Mouse (Mus musculus) lung, embryonic 16.5 days (tissue): Measurements from ENCODE around the gene Vwa1. TPM values are rescaled to one million over a fixed set of nuclear protein-coding genes. Genes with fewer than 3 reads are reported as not detected.

Experiments
- ATAC-seq: fragments of 200-750 bp; cut with Nextera tagmentation; 2 replicates; pipeline ENCODE4 v1.8.0; 2017; ENCODE audit warnings: low read depth, mild to moderate bottlenecking, moderate library complexity
- H3K27ac ChIP-seq: fragments of 300-500 bp; sonication (generic); 2 replicates; pipeline ENCODE4 v1.5.1; 2014; ENCODE audit warnings: mild to moderate bottlenecking, control low read depth, low read length
- H3K27me3 ChIP-seq: fragments of 300-500 bp; sonication (generic); 2 replicates; pipeline ENCODE4 v1.6.1; 2014; ENCODE audit warnings: low read depth, low read length, mixed read lengths; ENCODE audit not compliant: control insufficient read depth, insufficient read depth
- H3K36me3 ChIP-seq: fragments of 300-500 bp; sonication (generic); 2 replicates; pipeline ENCODE4 v1.6.1; 2014; ENCODE audit warnings: low read length; ENCODE audit not compliant: control insufficient read depth, insufficient read depth
- H3K4me1 ChIP-seq: fragments of 300-500 bp; sonication (generic); replicated peaks from 2 replicates; pipeline ENCODE4 v1.6.1; 2014; ENCODE audit warnings: low read length, mixed read lengths; ENCODE audit not compliant: control insufficient read depth, insufficient read depth
- H3K4me2 ChIP-seq: fragments of 300-500 bp; sonication (generic); 2 replicates; pipeline ENCODE4 v1.6.1; 2014; ENCODE audit warnings: low read depth, low read length, control low read depth
- H3K4me3 ChIP-seq: fragments of 300-500 bp; sonication (generic); 2 replicates; pipeline ENCODE4 v1.5.1; 2014; ENCODE audit warnings: mild to moderate bottlenecking, low read length, control low read depth
- H3K9ac ChIP-seq: fragments of 300-500 bp; sonication (generic); 2 replicates; pipeline ENCODE4 v1.6.1; 2014; ENCODE audit warnings: low read length, control low read depth
- H3K9me3 ChIP-seq: fragments of 300-500 bp; sonication (generic); 2 replicates; pipeline ENCODE4 v1.6.1; 2016; ENCODE audit warnings: low read length; ENCODE audit not compliant: control insufficient read depth
- WGBS: fragments of 180-500 bp; shearing (Covaris S2); extraction: QIAGEN DNeasy Blood & Tissue Kit; methylation state at CpG from one replicate; pipeline ENCODE4 v1.1.7; 2014; 5-methylcytosine and 5-hydroxymethylcytosine counted together
- polyA plus RNA-seq: library from polyadenylated mRNA; unstranded; fragments of >200 nt; fragmentation: Nextera tagmentation; extraction: Ambion mirVana; gene quantifications from 2 replicates; pipeline ENCODE4 v1.2.1, GENCODE M21; 2015

Vwa1 gene
- 7.5 and 8.6 TPM in 2 replicates for polyA plus RNA-seq

DNA sequence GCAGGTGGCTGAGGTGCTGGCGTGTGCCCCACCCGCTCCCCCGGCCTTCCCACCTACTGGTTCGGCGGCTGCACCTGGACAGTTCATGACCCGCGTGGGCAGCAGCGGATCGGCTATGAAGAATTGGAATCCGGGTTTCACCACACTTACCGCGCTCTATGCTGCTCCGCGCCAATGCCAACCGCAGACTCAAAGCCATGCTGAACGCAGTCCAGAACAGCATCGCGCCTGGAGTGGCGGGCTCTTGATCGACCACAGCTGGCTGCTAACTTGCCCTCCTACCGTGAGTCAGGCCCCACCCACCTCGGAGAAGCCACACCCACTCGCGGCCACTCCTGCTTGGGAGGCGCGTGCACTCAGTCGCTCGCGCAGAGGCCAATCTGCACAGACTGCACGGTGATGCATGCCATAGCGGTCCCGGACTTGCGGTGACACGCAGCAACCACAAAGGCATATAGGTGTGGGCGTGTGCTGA, at the start of gene Vwa1:
Vwa1 (minus strand) TSS at position 419 of the 475 bp plus-strand sequence.
- Histone ChIP-seq H3K36me3 (no peaks in the 10 kb centered on the region), H3K4me1 (peaks cover 45% of the 10 kb centered on the region), H3K9me3 (no peaks in the 10 kb centered on the region), H3K4me2 (peak within 1 kb of the TSS; percentile 87), H3K27ac (peak within 1 kb of the TSS; percentile 75), H3K27me3 (peaks cover 17% of the 10 kb centered on the region), H3K4me3 (peak within 1 kb of the TSS; percentile 49), H3K9ac (peak within 1 kb of the TSS; percentile 57)
- under 1% methylated on average over 35 of the region's 35 CpGs for WGBS
- ATAC-seq = peak; percentile 71

DNA sequence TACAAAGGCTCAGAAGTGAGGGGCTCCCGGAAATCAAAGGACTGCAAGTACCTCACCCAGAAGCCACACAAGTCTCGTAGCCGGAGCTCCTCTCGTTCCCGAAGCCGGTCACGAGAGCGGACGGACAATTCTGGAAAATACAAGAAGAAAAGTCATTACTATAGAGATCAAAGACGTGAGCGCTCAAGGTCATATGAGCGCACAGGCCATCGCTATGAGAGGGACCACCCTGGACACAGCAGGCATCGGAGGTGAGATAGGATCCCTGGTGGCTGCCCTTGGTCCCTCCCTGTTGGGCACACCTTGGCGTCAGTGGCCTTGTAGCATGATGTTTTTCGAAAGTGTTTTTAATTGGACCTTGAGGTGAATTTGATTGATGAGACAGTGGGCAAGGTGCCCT, 48.9 kb upstream of the Vwa1 start:
- Histone ChIP-seq H3K9ac (no peak overlapping the region), H3K4me1 (no peaks in the 10 kb centered on the region)
- WGBS = 94% methylated on average over 16 of the region's 16 CpGs

DNA sequence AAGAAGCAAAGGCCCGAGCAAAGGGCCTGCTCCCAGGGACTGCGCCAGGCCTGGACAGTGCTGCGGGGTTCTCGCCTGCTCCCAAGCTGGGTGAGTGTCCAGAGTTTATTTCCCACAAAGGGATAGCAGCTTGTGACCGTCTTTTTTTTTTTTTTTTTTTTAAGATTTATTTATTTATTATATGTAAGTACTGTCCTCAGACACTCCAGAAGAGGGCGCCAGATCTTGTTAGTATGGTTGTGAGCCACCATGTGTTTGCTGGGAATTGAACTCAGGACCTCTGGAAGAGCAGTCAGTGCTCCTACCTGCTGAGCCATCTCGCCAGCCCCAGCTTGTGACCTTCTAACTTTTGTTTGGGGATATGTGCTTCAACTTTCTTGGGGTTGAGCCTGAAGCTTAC, 46.5 kb upstream of the Vwa1 start:
- H3K27ac ChIP-seq = no peak overlapping the region
- no peak overlapping the region for H3K4me3 ChIP-seq
- H3K4me2 ChIP-seq = no peak overlapping the region
- H3K4me1 ChIP-seq = no peaks in the 10 kb centered on the region
- 71% methylated on average over 7 of the region's 7 CpGs for WGBS
- H3K9ac ChIP-seq = no peak overlapping the region
- H3K9me3 ChIP-seq = no peaks in the 10 kb centered on the region
- no peak for ATAC-seq
- no peaks in the 10 kb centered on the region for H3K27me3 ChIP-seq
- peaks cover 77% of the 10 kb centered on the region for H3K36me3 ChIP-seq

More for the DNA sequence above, 48.9 kb upstream of the Vwa1 start:
- Histone ChIP-seq H3K36me3 (peaks cover 69% of the 10 kb centered on the region), H3K9me3 (no peaks in the 10 kb centered on the region), H3K4me3 (no peak overlapping the region), H3K4me2 (no peak overlapping the region), H3K27ac (no peak overlapping the region), H3K27me3 (no peaks in the 10 kb centered on the region)
- no peak for ATAC-seq

- Histone ChIP-seq H3K27me3 (no peaks in the 10 kb centered on the region), H3K9ac (no peak overlapping the region), H3K36me3 (peaks cover 64% of the 10 kb centered on the region), H3K4me3 (no peak overlapping the region), H3K4me1 (peaks cover 9% of the 10 kb centered on the region), H3K4me2 (no peak overlapping the region), H3K9me3 (no peaks in the 10 kb centered on the region), H3K27ac (no peak overlapping the region)
- 89% methylated on average over 4 of the region's 4 CpGs for WGBS
- no peak for ATAC-seq
Observed at GRCm38 (mm10) chr4:155817533-155817932, 43.0 kb upstream of the Vwa1 start.

DNA sequence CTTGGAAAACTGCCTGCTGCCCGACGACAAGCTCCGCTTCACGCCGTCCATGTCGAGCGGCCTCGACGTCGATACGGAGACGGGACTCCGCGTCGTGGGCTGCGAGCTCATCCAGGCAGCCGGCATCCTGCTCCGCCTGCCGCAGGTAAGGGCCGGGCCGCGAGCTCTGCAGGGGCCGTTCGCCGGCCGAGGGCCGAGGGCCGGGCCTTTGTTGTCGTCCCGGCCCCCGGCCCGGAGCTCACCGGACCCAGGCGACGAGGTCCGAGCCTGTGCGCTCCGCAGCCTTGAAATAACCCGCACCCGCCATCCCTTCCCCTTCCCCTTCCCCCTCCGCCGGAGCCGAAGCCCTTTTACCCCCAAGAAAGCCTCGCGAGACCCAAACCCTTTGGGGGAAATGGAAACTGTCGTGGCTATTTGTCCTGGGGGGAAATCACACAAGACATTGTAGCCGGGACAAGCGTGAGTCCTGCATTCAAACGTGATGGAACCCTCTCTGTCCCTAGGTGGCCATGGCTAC, 38.2 kb upstream of the Vwa1 start:
- Histone ChIP-seq H3K9me3 (no peaks in the 10 kb centered on the region), H3K27ac (peak overlapping the region; percentile 81), H3K9ac (peak overlapping the region; percentile 99), H3K4me3 (peak overlapping the region; percentile 93), H3K4me1 (peaks cover 9% of the 10 kb centered on the region), H3K36me3 (peaks cover 52% of the 10 kb centered on the region), H3K27me3 (no peaks in the 10 kb centered on the region), H3K4me2 (peak overlapping the region; percentile 74)
- peak; percentile 32 for ATAC-seq
- WGBS = under 1% methylated on average over 42 of the region's 49 CpGs

DNA sequence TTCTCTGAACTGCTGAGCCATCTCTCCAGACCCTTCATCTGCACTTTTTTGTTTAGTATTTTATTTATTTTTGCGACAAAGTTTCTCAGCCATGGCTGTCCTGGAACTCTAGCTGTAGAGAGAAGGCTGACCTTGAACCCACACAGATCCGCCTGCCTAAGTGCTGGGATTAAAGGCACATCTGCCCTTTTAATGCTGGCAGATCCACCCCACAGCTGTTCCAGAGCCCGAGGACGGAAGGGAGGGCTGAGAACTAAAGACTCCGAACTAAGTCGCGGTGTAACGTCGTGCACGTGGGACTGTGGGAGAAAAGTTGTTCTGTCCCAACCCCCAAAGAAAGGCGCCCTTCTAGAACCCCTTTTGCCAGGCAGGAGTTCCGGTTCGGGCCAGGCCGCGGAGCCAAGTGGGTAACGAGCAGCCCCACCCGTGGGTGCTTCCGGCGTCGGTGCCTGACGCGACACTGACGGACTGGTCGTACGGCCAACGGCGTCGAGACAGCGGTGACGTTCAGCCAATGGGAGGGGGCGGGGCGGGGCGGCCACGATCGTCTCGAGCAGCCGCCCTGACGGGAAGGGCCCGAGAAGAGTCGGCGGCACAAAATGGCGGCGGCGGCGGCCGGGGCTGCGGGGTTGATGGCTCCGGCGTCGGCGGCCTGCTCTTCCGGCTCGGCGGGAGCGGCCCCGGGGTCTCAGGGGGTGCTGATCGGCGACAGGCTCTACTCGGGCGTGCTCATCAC, 37.6 kb upstream of the Vwa1 start, which contains the start of gene Ccnl2:
Ccnl2 (plus strand) TSS at position 561 of the 736 bp plus-strand sequence.
- Histone ChIP-seq H3K9me3 (no peaks in the 10 kb centered on the region), H3K27me3 (no peaks in the 10 kb centered on the region), H3K27ac (peak within 1 kb of the TSS; percentile 94), H3K4me3 (peak within 1 kb of the TSS; percentile 93), H3K4me2 (peak within 1 kb of the TSS; percentile 74), H3K36me3 (peaks cover 51% of the 10 kb centered on the region), H3K9ac (peak within 1 kb of the TSS; percentile 99), H3K4me1 (peaks cover 9% of the 10 kb centered on the region)
- WGBS = under 1% methylated on average over 48 of the region's 60 CpGs
- ATAC-seq = peak; percentile 99

- Histone ChIP-seq H3K9ac (no peak overlapping the region), H3K36me3 (peaks cover 30% of the 10 kb centered on the region), H3K4me2 (no peak overlapping the region), H3K4me3 (no peak overlapping the region), H3K27ac (no peak overlapping the region), H3K4me1 (peaks cover 9% of the 10 kb centered on the region), H3K27me3 (no peaks in the 10 kb centered on the region), H3K9me3 (no peaks in the 10 kb centered on the region)
- no peak for ATAC-seq
- WGBS = 90% methylated on average over 3 of the region's 3 CpGs
Observed at GRCm38 (mm10) chr4:155807841-155808240, 33.3 kb upstream of the Vwa1 start.

DNA sequence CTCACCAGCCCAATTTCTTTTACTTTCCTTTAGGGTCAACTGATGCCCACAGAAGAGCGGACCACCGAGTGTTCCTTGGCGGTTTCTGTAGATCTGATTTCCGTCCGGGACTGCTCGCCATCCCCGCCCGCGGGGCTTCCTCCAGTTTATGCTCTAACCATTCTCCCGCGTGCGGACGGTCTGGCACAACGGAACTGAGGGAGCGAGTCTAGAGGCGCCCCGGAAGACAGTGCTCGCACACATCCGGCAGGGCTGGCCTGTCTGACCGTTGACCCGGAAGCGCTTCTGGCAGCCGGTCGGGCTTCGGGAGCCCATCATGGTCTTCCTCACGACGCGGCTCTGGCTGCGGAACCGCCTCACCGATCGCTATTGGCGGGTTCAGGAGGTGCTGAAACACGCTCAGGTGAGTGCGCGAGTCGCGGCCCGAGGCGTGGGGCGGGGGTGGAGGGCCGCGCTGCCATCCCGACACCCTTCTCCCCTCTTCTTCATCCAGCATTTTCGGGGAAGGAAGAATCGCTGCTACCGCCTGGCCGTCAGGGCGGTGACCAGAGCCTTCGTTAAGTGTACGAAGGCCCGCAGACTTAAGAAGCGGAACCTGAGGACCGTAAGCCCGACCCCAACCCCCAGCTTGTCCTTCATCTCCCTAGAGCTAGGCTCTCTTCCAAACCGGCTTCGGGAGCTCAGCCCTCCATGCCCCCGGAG, 29.0 kb upstream of the Vwa1 start:
- Histone ChIP-seq H3K36me3 (peaks cover 8% of the 10 kb centered on the region), H3K9me3 (no peaks in the 10 kb centered on the region), H3K4me2 (peak overlapping the region; percentile 69), H3K9ac (peak overlapping the region; percentile 76), H3K4me1 (peaks cover 12% of the 10 kb centered on the region), H3K4me3 (peak overlapping the region; percentile 81), H3K27me3 (no peaks in the 10 kb centered on the region), H3K27ac (peak overlapping the region; percentile 64)
- under 1% methylated on average over 58 of the region's 58 CpGs for WGBS
- ATAC-seq = peak; percentile 98

- Histone ChIP-seq H3K27ac (peak within 1 kb of the TSS; percentile 64), H3K9me3 (no peaks in the 10 kb centered on the region), H3K27me3 (no peaks in the 10 kb centered on the region), H3K4me3 (peak within 1 kb of the TSS; percentile 81), H3K36me3 (peaks cover 6% of the 10 kb centered on the region), H3K9ac (peak within 1 kb of the TSS; percentile 76), H3K4me1 (peaks cover 12% of the 10 kb centered on the region), H3K4me2 (peak within 1 kb of the TSS; percentile 69)
- ATAC-seq = no peak
- WGBS = 8% methylated on average over 12 of the region's 12 CpGs
Observed at GRCm38 (mm10) chr4:155802741-155803339, 28.3 kb upstream of the Vwa1 start, which contains the start of gene Mrpl20. TSS of gene Mrpl20 (plus strand) at chr4:155802878.
